Mouse (Mus musculus): ENCODE measurements around the gene Gm6899. TPM values are rescaled to one million over a fixed set of nuclear protein-coding genes. Genes with fewer than 3 reads are reported as not detected.

The Gm6899 gene
- polyA plus RNA-seq, 1 experiment from 2014 or later, result 0.36 TPM

DNA sequence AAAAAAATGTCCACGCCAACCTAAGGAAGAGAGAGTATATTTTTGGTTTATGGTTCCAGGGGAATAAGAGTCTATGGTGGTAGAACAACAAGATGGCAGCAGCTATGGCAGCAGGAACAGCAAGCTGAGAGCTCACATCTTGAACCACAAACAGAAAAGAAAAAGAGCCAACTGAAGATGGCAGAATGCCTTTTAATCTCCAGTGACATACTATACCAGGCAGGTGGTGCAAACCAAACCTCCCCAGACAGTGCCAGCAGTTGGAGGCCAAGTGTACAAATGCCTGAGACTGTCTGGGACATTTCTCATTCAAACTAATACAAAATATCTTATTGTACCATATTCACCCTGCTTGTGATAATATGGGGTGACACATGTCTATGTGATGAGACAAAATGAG is 3.1 kb downstream of the Gm6899 start:
- H3K9me3 ChIP-seq (ENCODE audit: control insufficient read depth, low read length), result no peaks in the 10 kb centered on the region
- WGBS, result 97% methylated on average over 1 of the region's 1 CpGs

GRCm38 (mm10) chr11:26597145-26597544 is 4.1 kb downstream of the Gm6899 start:
- no peaks in the 10 kb centered on the region for H3K9me3 ChIP-seq (ENCODE audit: control insufficient read depth, low read length)
- WGBS, result 82% methylated on average over 6 of the region's 6 CpGs
- no peaks in the 10 kb centered on the region for H3K27me3 ChIP-seq (ENCODE audit: control insufficient read depth, insufficient read depth, low read length)
- no peak overlapping the region for H3K9ac ChIP-seq (ENCODE audit: low read depth, low read length)
- ATAC-seq (ENCODE audit: low FRiP score), result no peak
- no peaks in the 10 kb centered on the region for H3K4me1 ChIP-seq (replicated peaks; ENCODE audit: control insufficient read depth, insufficient read depth, low read length)
- H3K4me2 ChIP-seq (replicated peaks; ENCODE audit: low read depth, low read length), result no peak overlapping the region
- no peak overlapping the region for H3K4me3 ChIP-seq (ENCODE audit: low read depth, low read length)
- DNase-seq (ENCODE audit: low spot score), result no peak
- no peak overlapping the region for H3K27ac ChIP-seq (ENCODE audit: low read depth, low read length)
- H3K36me3 ChIP-seq (ENCODE audit: control insufficient read depth, insufficient read depth, low read length), result no peaks in the 10 kb centered on the region

More for the DNA sequence above, 3.1 kb downstream of the Gm6899 start:
- no peak overlapping the region for H3K27ac ChIP-seq (ENCODE audit: low read depth, low read length)
- H3K4me1 ChIP-seq (replicated peaks; ENCODE audit: control insufficient read depth, insufficient read depth, low read length), result no peaks in the 10 kb centered on the region
- ATAC-seq (ENCODE audit: low FRiP score), result no peak
- no peak overlapping the region for H3K4me3 ChIP-seq (ENCODE audit: low read depth, low read length)
- no peaks in the 10 kb centered on the region for H3K27me3 ChIP-seq (ENCODE audit: control insufficient read depth, insufficient read depth, low read length)
- no peak overlapping the region for H3K9ac ChIP-seq (ENCODE audit: low read depth, low read length)
- H3K36me3 ChIP-seq (ENCODE audit: control insufficient read depth, insufficient read depth, low read length), result no peaks in the 10 kb centered on the region
- H3K4me2 ChIP-seq (replicated peaks; ENCODE audit: low read depth, low read length), result no peak overlapping the region
- DNase-seq (ENCODE audit: low spot score), result no peak

DNA sequence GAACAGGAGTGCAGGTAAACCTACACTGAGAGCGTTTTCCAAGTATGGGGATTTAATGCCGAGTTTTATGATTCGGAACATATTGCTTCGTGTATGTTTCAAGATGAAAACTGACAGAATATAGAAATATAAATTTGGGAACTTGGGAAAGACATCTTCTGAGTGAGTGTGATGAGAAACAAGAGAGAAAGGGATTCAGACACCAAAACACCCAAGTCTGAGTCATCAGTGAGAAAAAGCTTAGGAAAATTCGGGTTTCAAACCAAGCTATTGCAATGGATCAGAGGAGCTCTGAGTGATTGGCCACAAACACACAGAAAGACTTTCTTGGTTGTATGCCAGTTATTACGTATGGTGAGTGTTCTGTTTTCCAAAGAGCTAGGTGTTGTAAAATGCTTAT is 4.7 kb downstream of the Gm6899 start:
- ATAC-seq (ENCODE audit: low FRiP score) (no peak), DNase-seq (ENCODE audit: low spot score) (no peak)
- no peaks in the 10 kb centered on the region for H3K36me3 ChIP-seq (ENCODE audit: control insufficient read depth, insufficient read depth, low read length)
- H3K4me1 ChIP-seq (replicated peaks; ENCODE audit: control insufficient read depth, insufficient read depth, low read length), result no peaks in the 10 kb centered on the region
- H3K27me3 ChIP-seq (ENCODE audit: control insufficient read depth, insufficient read depth, low read length), result no peaks in the 10 kb centered on the region
- H3K4me3 ChIP-seq (ENCODE audit: low read depth, low read length), result no peak overlapping the region
- no peak overlapping the region for H3K4me2 ChIP-seq (replicated peaks; ENCODE audit: low read depth, low read length)
- H3K9me3 ChIP-seq (ENCODE audit: control insufficient read depth, low read length), result no peaks in the 10 kb centered on the region
- 88% methylated on average over 6 of the region's 6 CpGs for WGBS
- no peak overlapping the region for H3K27ac ChIP-seq (ENCODE audit: low read depth, low read length)
- H3K9ac ChIP-seq (ENCODE audit: low read depth, low read length), result no peak overlapping the region

DNA sequence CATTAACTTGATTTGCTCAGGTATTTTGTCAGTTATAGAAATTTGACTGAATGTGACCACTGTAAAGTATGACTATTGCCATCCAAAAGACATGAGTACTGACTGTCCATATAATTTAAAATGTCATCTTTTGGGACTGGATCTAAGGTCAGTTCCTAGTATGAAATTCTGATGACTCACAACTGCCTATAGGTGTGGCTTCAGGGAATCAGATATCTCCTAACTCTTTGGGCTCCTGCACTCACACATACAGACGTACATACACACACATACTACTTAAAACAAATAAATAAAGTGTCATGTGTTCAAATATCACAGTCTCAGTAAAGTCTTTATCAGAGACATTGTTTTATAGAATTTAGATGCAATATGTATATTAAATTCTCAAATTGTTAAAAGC is 5.8 kb downstream of the Gm6899 start:
- no peak for DNase-seq (ENCODE audit: low spot score)
- no peak for ATAC-seq (ENCODE audit: low FRiP score)
- no peaks in the 10 kb centered on the region for H3K36me3 ChIP-seq (ENCODE audit: control insufficient read depth, insufficient read depth, low read length)
- H3K27me3 ChIP-seq (ENCODE audit: control insufficient read depth, insufficient read depth, low read length), result no peaks in the 10 kb centered on the region
- no peak overlapping the region for H3K27ac ChIP-seq (ENCODE audit: low read depth, low read length)
- H3K4me2 ChIP-seq (replicated peaks; ENCODE audit: low read depth, low read length), result no peak overlapping the region
- H3K9me3 ChIP-seq (ENCODE audit: control insufficient read depth, low read length), result no peaks in the 10 kb centered on the region
- H3K9ac ChIP-seq (ENCODE audit: low read depth, low read length), result no peak overlapping the region
- WGBS, result 74% methylated on average over 1 of the region's 1 CpGs
- H3K4me3 ChIP-seq (ENCODE audit: low read depth, low read length), result no peak overlapping the region
- H3K4me1 ChIP-seq (replicated peaks; ENCODE audit: control insufficient read depth, insufficient read depth, low read length), result no peaks in the 10 kb centered on the region

GRCm38 (mm10) chr11:26600692-26601091 is 7.7 kb downstream of the Gm6899 start:
- Histone ChIP-seq H3K4me2 (replicated peaks; ENCODE audit: low read depth, low read length) (no peak overlapping the region), H3K9me3 (ENCODE audit: control insufficient read depth, low read length) (no peaks in the 10 kb centered on the region), H3K27me3 (ENCODE audit: control insufficient read depth, insufficient read depth, low read length) (no peaks in the 10 kb centered on the region), H3K36me3 (ENCODE audit: control insufficient read depth, insufficient read depth, low read length) (no peaks in the 10 kb centered on the region), H3K4me3 (ENCODE audit: low read depth, low read length) (no peak overlapping the region), H3K27ac (ENCODE audit: low read depth, low read length) (no peak overlapping the region), H3K4me1 (replicated peaks; ENCODE audit: control insufficient read depth, insufficient read depth, low read length) (no peaks in the 10 kb centered on the region), H3K9ac (ENCODE audit: low read depth, low read length) (no peak overlapping the region)
- 94% methylated on average over 4 of the region's 4 CpGs for WGBS
- DNase-seq (ENCODE audit: low spot score) (no peak), ATAC-seq (ENCODE audit: low FRiP score) (no peak)

DNA sequence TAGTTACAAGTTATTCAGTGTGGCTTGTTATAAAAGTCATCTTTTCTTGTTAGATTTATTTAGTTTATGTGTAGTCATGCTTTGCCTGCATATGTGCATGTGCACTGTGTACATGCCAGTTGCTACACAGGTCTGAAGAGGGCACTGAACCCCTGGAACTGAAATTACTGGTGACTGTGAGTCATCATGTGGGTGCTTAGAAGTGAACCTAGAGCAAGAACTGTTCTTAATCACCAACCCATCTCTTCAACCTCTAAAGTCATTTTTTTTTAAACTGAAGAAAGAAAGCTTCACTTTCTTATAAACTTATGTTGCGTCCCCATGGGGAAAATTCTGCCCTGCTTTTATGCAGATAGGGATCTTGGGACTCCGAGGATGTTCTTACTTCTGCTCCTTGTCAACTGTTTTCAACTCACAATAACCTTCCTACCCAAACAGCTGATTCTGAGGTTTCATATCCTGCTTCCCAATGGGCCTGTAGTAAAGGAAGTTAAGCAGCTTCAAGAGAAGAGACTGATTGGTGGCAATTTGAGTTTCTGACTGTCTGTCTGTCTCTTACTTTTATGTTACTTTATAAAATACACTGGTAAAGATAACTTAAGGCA is 8.6 kb downstream of the Gm6899 start:
- no peaks in the 10 kb centered on the region for H3K36me3 ChIP-seq (ENCODE audit: control insufficient read depth, insufficient read depth, low read length)
- H3K4me2 ChIP-seq (replicated peaks; ENCODE audit: low read depth, low read length), result no peak overlapping the region
- H3K9ac ChIP-seq (ENCODE audit: low read depth, low read length), result no peak overlapping the region
- no peak overlapping the region for H3K27ac ChIP-seq (ENCODE audit: low read depth, low read length)
- DNase-seq (ENCODE audit: low spot score) (no peak), ATAC-seq (ENCODE audit: low FRiP score) (no peak)
- no peaks in the 10 kb centered on the region for H3K27me3 ChIP-seq (ENCODE audit: control insufficient read depth, insufficient read depth, low read length)
- WGBS, result 87% methylated on average over 2 of the region's 2 CpGs
- no peaks in the 10 kb centered on the region for H3K4me1 ChIP-seq (replicated peaks; ENCODE audit: control insufficient read depth, insufficient read depth, low read length)
- no peaks in the 10 kb centered on the region for H3K9me3 ChIP-seq (ENCODE audit: control insufficient read depth, low read length)
- H3K4me3 ChIP-seq (ENCODE audit: low read depth, low read length), result no peak overlapping the region

GRCm38 (mm10) chr11:26604061-26604655 is 11.1 kb downstream of the Gm6899 start:
- 93% methylated on average over 1 of the region's 1 CpGs for WGBS

DNA sequence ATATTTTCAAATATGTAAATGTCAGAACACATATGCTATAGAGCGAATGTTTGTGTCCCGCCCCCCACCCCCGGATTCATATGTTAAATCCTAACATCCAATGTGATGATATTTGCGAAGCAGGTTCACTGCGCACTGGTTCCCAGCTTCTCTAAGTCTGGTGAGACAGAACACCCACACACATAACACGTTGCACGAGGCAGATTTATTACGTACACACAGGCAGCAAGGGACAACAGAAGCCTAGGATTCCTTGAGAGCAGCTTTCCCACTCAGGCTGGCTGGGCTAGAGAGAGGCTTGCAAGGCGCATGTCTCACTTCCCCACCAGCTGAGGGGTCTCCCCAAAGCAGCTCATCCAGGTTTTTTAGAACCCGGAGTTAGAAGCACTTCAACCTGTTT is 15.8 kb downstream of the Gm6899 start:
- Histone ChIP-seq H3K4me3 (ENCODE audit: low read depth, low read length) (no peak overlapping the region), H3K4me2 (replicated peaks; ENCODE audit: low read depth, low read length) (no peak overlapping the region), H3K9me3 (ENCODE audit: control insufficient read depth, low read length) (no peaks in the 10 kb centered on the region), H3K27ac (ENCODE audit: low read depth, low read length) (no peak overlapping the region), H3K9ac (ENCODE audit: low read depth, low read length) (0 out of 2 replicates have a peak overlapping the region, but pooled peaks have one; percentile 7), H3K36me3 (ENCODE audit: control insufficient read depth, insufficient read depth, low read length) (no peaks in the 10 kb centered on the region), H3K4me1 (replicated peaks; ENCODE audit: control insufficient read depth, insufficient read depth, low read length) (no peaks in the 10 kb centered on the region), H3K27me3 (ENCODE audit: control insufficient read depth, insufficient read depth, low read length) (no peaks in the 10 kb centered on the region)
- no peak for ATAC-seq (ENCODE audit: low FRiP score)
- no peak for DNase-seq (ENCODE audit: low spot score)
- WGBS, result 82% methylated on average over 10 of the region's 10 CpGs

More at GRCm38 (mm10) chr11:26604061-26604655, 11.1 kb downstream of the Gm6899 start:
- H3K27ac ChIP-seq (ENCODE audit: low read depth, low read length), result no peak overlapping the region
- no peak overlapping the region for H3K9ac ChIP-seq (ENCODE audit: low read depth, low read length)
- H3K4me3 ChIP-seq (ENCODE audit: low read depth, low read length), result no peak overlapping the region
- H3K27me3 ChIP-seq (ENCODE audit: control insufficient read depth, insufficient read depth, low read length), result no peaks in the 10 kb centered on the region
- DNase-seq (ENCODE audit: low spot score) (no peak), ATAC-seq (ENCODE audit: low FRiP score) (no peak)
- no peaks in the 10 kb centered on the region for H3K9me3 ChIP-seq (ENCODE audit: control insufficient read depth, low read length)
- no peaks in the 10 kb centered on the region for H3K36me3 ChIP-seq (ENCODE audit: control insufficient read depth, insufficient read depth, low read length)
- no peaks in the 10 kb centered on the region for H3K4me1 ChIP-seq (replicated peaks; ENCODE audit: control insufficient read depth, insufficient read depth, low read length)
- H3K4me2 ChIP-seq (replicated peaks; ENCODE audit: low read depth, low read length), result no peak overlapping the region

DNA sequence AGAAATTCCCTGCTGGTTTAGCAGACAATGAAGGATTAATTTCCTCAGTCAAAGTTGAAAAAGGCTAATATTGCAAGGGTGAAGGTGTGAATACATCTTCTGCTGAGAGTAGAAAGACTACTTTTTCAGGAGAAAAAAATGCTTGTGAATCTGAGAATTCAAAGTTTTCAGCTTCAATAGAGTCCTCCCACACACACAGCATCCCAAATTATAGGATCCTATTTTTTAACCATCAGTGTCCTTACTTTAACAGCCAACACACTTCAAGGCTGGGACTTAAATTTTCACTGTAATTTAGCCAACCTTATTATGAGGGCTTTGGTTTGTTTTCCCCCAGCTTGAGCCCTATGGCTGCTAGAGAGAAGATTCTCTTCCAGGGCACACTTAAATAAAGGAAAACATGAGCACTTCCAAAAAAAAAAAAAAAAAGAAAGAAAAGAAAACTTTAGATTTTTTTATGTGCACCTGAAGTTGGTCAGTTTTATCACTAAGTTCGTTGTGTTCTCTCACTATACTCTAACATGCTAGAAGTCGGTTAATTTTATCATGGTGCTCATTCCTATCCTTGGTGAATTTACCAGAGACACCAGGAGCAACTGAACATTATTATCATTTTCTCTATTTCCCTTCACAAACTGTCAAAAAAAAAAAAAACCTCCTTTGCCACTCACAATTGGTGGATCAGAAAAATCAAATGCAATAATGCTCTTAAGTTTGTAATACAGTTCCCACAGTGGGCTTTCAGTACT is 25.6 kb downstream of the Gm6899 start:
- no peak overlapping the region for H3K4me3 ChIP-seq (ENCODE audit: low read depth, low read length)
- H3K9ac ChIP-seq (ENCODE audit: low read depth, low read length), result no peak overlapping the region
- H3K4me1 ChIP-seq (replicated peaks; ENCODE audit: control insufficient read depth, insufficient read depth, low read length), result no peaks in the 10 kb centered on the region
- no peak overlapping the region for H3K4me2 ChIP-seq (replicated peaks; ENCODE audit: low read depth, low read length)
- no peaks in the 10 kb centered on the region for H3K36me3 ChIP-seq (ENCODE audit: control insufficient read depth, insufficient read depth, low read length)
- no peaks in the 10 kb centered on the region for H3K9me3 ChIP-seq (ENCODE audit: control insufficient read depth, low read length)
- no peak overlapping the region for H3K27ac ChIP-seq (ENCODE audit: low read depth, low read length)
- WGBS, result 88% methylated on average over 2 of the region's 2 CpGs
- DNase-seq (ENCODE audit: low spot score), result no peak
- no peak for ATAC-seq (ENCODE audit: low FRiP score)
- no peaks in the 10 kb centered on the region for H3K27me3 ChIP-seq (ENCODE audit: control insufficient read depth, insufficient read depth, low read length)

Measured in hindbrain, embryonic 11.5 days (tissue).